Mouse (Mus musculus) embryonic fibroblast, embryonic 13.5 days (primary cell): ENCODE data around the gene Gm4952. TPM values are rescaled to one million over a fixed set of nuclear protein-coding genes. Genes with fewer than 3 reads are reported as not detected.

Source experiments
- H3K27ac ChIP-seq: 2 replicates; pipeline ENCODE4 v1.5.1; 2012; ENCODE audit warnings: low read length, control low read depth, inconsistent platforms; ENCODE audit not compliant: insufficient read depth
- H3K4me1 ChIP-seq: 2 replicates; pipeline ENCODE4 v1.6.1; 2011; ENCODE audit warnings: low read length; ENCODE audit not compliant: control insufficient read depth, insufficient read depth
- H3K4me3 ChIP-seq: 2 replicates; pipeline ENCODE4 v1.5.1; 2011; ENCODE audit warnings: mild to moderate bottlenecking, control low read depth, low read length; ENCODE audit not compliant: insufficient read depth
- CTCF ChIP-seq: IDR thresholded peaks from 2 replicates; pipeline ENCODE4 v1.5.1; 2011; ENCODE audit warnings: mild to moderate bottlenecking, control low read depth, low read length, moderate library complexity, borderline replicate concordance; ENCODE audit not compliant: insufficient read depth
- POLR2A ChIP-seq: IDR thresholded peaks from 2 replicates; pipeline ENCODE4 v1.6.1; 2011; ENCODE audit warnings: low read depth, mild to moderate bottlenecking, control low read depth, low read length, moderate library complexity
- polyA plus RNA-seq: library from polyadenylated mRNA; stranded (reverse); fragments of >200 nt; gene quantifications from 2 replicates; pipeline ENCODE4 v1.2.4, GENCODE M21; 2011; ENCODE audit warnings: low read depth; ENCODE audit not compliant: missing spikeins, insufficient read length

The Gm4952 gene
- polyA plus RNA-seq, 1 experiment = 0.23 TPM

GRCm38 (mm10) chr19:12596290-12597072, 3.3 kb upstream of the Gm4952 start:
- no peak for TF ChIP-seq POLR2A
- TF ChIP-seq CTCF = no peak
- peak overlapping the region; percentile 51 for H3K4me3 ChIP-seq
- no peaks in the 10 kb centered on the region for H3K4me1 ChIP-seq
- H3K27ac ChIP-seq = no peak overlapping the region

- Histone ChIP-seq H3K4me1 (no peaks in the 10 kb centered on the region), H3K4me3 (no peak overlapping the region), H3K27ac (no peak overlapping the region)
- TF ChIP-seq CTCF (no peak), POLR2A (no peak)
Measured at GRCm38 (mm10) chr19:12597073-12597405, 2.7 kb upstream of the Gm4952 start.

- H3K4me3 ChIP-seq = no peak overlapping the region
- no peaks in the 10 kb centered on the region for H3K4me1 ChIP-seq
- TF ChIP-seq CTCF (no peak), POLR2A (no peak)
- no peak overlapping the region for H3K27ac ChIP-seq
Measured at GRCm38 (mm10) chr19:12598674-12599073, 1.1 kb upstream of the Gm4952 start.

- no peak overlapping the region for H3K27ac ChIP-seq
- no peak for TF ChIP-seq POLR2A
- no peak for TF ChIP-seq CTCF
- no peaks in the 10 kb centered on the region for H3K4me1 ChIP-seq
- H3K4me3 ChIP-seq = no peak overlapping the region
Measured at GRCm38 (mm10) chr19:12600684-12601480, 1.1 kb downstream of the Gm4952 start.

- no peak overlapping the region for H3K27ac ChIP-seq
- no peaks in the 10 kb centered on the region for H3K4me1 ChIP-seq
- H3K4me3 ChIP-seq = no peak overlapping the region
- TF ChIP-seq POLR2A (no peak), CTCF (no peak)
Measured at GRCm38 (mm10) chr19:12608336-12608735, 8.6 kb downstream of the Gm4952 start.

GRCm38 (mm10) chr19:12613646-12614045, 13.9 kb downstream of the Gm4952 start:
- H3K4me3 ChIP-seq = no peak overlapping the region
- TF ChIP-seq POLR2A = no peak
- no peak for TF ChIP-seq CTCF
- H3K27ac ChIP-seq = no peak overlapping the region
- H3K4me1 ChIP-seq = no peaks in the 10 kb centered on the region

GRCm38 (mm10) chr19:12633176-12633575, 33.4 kb downstream of the Gm4952 start, which contains the start of gene Glyat:
Gene Glyat (plus strand): TSS chr19:12633308.
- no peak for TF ChIP-seq CTCF
- no peak for TF ChIP-seq POLR2A
- no peak within 1 kb of the TSS for H3K4me3 ChIP-seq

GRCm38 (mm10) chr19:12634259-12634658, 34.5 kb downstream of the Gm4952 start:
- H3K4me1 ChIP-seq = no peaks in the 10 kb centered on the region
- TF ChIP-seq CTCF = no peak
- TF ChIP-seq POLR2A = no peak
- no peak overlapping the region for H3K4me3 ChIP-seq
- no peak overlapping the region for H3K27ac ChIP-seq

More at GRCm38 (mm10) chr19:12633176-12633575, 33.4 kb downstream of the Gm4952 start, which contains the start of gene Glyat:
- H3K4me1 ChIP-seq = no peaks in the 10 kb centered on the region
- H3K27ac ChIP-seq = no peak within 1 kb of the TSS

- no peak overlapping the region for H3K4me3 ChIP-seq
- no peaks in the 10 kb centered on the region for H3K4me1 ChIP-seq
- TF ChIP-seq CTCF (no peak), POLR2A (no peak)
- no peak overlapping the region for H3K27ac ChIP-seq
Measured at GRCm38 (mm10) chr19:12634963-12635362, 35.2 kb downstream of the Gm4952 start.

- no peak overlapping the region for H3K4me3 ChIP-seq
- H3K27ac ChIP-seq = no peak overlapping the region
- TF ChIP-seq CTCF (no peak), POLR2A (no peak)
- H3K4me1 ChIP-seq = no peaks in the 10 kb centered on the region
Measured at GRCm38 (mm10) chr19:12636863-12637262, 37.1 kb downstream of the Gm4952 start.
